Mouse (Mus musculus): ENCODE results near the gene Dctn2. TPM values are rescaled to one million over a fixed set of nuclear protein-coding genes. Genes with fewer than 3 reads are reported as not detected.
"Not testable (repeated sequence)": the region's sequence is repeated elsewhere in the genome, so short reads cannot be mapped to it uniquely, and the experiment has no call there.

The Dctn2 gene
- total RNA-seq, 2 experiments from 2014 or later, result 86.8 to 91.8 TPM

DNA sequence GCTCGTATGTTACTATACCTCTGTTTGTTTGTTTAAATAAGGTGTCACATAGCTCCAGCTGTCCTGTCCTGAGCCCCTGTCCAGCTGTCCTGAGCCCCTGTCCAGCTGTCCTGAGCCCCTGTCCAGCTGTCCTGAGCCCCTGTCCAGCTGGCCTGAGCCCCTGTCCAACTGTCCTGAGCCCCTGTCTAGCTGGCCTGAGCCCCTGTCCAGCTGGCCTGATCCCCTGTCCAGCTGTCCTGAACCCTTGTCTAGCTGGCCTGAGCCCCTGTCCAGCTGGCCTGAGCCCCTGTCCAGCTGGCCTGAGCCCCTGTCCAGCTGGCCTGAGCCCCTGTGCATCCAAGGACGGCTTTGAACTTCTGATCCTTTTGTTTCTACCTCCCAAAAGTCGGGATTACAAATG, 43.0 kb downstream of the Dctn2 start:
- intact Hi-C loops (cut with DNase I), result loop anchor here (2.0 kb wide), 1 partner anchor 16 kb away; no protein-coding TSS in a partner anchor
- not testable (repeated sequence) for DNase-seq

DNA sequence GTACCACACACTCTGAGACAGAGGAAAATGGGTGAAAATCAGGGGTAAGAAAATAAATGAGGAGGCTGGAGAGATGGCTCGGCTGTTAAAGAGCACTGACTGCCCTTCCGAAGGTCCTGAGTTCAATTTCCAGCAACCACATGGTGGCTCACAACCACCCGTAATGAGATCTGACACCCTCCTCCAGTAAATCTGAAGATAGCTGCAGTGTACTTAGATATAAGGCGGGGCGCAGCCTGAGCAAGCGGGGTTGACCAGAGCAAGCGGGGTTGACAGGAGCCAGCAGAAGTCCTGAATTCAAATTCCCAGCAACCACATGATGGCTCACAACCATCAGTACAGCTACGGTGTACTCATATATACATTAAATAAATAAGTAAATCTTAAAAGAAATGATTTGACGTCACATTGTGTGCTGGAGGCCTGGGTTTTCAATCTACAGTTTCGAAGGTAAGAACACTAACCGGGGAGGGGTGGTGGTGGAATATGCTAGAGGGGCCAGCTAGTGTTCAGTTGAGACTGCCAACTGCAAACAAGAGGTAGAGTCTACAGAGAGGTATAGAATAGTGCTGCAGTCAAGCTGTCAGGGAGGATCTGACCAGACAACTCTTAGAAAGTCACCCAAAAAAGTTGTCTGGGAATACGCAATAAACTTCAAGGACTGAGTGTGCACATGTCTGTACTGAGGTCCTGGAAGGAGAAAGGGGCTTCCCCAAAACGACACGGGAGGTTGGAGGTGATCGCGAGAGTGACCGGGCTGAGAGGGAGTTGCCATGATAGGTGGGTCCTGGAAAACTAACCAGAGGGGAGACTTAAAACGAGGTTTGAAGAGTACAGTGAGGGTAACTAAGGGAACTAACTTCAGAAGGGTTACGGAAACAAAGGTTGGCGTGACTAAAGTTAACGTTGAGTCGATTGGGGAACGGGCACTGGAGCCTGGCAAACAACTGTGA, 44.6 kb downstream of the Dctn2 start:
- intact Hi-C loops (cut with DNase I), result no loop called here
- DNase-seq, result no peak

DNA sequence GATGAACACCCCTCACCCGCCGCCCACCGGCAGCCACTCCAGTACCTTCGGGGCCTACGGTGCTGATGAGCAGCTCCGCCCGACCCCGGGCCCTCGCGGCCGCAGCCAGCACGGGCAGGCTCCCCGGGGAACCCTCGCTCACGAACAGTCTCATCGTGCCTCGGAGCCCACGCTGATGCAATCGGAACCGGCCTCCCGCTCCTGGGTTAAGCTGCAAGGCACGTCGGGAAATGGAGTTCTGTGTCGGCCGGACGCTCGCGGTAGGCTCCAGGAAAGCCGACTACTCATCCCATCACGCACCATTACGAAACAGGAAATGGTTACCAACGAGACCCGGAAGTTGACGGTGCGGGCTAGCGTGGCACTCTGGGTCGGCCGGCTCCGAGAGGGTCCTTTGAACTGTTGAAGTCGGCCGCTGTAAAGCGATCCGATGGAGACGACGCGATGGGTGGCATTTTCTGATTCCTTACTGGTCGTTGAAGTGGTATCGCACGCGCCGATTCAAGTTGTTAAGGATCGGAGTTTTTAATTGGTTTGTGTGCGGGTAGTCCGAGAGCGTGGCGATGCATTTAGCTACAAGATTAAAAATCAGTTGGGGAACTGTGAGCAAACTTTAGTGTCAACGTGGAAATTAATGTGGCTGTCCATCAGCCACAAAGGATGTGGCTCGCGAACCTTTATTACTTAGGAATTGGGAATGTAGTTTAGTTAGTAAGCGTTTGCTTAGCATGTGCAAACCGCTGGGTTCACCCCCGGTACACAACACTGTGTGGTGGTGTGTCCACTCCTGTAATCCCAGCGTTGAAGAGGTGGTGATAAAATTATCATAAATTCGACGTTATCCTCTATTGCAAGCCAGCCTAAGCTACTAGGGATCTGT, 45.5 kb downstream of the Dctn2 start, which contains the start of gene Mars:
Mars (minus strand) TSS at position 311 of the 880 bp plus-strand sequence.
- intact Hi-C loops (cut with DNase I), result no loop called here
- peak; percentile 88 to 90 for DNase-seq

DNA sequence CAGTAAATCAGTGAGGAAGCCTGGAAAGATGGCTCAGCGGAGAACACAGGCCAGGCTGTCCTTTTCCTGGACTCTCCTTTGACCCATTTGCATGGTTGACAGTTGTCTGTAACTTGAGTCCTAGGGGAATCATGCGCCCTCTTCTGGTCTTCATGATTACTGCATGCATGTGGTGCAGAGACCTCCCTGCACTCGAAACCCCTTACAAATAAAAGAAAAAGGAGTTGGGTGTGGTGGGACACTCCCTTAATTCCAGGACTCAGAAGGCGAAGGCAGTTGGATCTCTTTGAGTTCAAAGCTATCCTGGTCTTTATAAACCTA, 46.1 kb downstream of the Dctn2 start:
- intact Hi-C loops (cut with DNase I), result no loop called here
- DNase-seq, result peak; percentile 62 to 73

DNA sequence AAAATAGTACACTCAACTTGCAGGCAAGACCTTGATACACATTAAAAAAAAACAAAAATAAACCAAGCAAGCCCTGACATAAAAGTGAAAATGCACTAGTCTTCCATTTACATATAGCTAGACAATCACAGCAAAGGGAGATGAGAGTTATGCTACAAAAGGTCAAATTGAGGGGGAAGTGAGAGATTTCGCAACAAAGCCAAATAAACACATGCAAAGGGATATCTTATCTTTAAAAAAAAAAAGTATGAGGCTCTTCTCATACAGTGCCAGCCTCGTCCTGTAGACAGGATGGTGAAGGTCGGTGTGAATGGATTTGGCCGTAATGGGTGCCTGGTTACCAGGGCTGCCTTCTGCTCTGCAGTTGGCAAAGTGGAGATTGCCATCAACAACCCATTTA, 46.7 kb downstream of the Dctn2 start:
- no peak for DNase-seq
- intact Hi-C loops (cut with DNase I), result no loop called here

DNA sequence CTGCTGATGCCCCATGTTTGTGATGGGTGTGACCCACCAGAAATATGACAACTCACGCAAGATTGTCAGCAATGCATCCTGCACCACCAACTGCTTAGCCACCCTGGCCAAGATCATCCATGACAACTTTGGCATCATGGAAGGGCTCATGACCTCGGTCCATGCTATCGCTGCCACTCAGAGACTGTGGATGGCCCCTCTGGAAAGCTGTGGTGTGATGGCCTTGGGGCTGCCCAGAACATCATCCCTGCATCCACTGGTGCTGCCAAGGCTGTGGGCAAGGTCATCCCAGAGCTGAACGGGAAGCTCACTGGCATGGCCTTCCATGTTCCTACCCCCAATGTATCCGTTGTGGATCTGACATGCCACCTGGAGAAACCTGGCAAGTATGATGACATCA, 47.3 kb downstream of the Dctn2 start:
- DNase-seq; intact Hi-C loops (cut with DNase I): not testable (repeated sequence)

DNA sequence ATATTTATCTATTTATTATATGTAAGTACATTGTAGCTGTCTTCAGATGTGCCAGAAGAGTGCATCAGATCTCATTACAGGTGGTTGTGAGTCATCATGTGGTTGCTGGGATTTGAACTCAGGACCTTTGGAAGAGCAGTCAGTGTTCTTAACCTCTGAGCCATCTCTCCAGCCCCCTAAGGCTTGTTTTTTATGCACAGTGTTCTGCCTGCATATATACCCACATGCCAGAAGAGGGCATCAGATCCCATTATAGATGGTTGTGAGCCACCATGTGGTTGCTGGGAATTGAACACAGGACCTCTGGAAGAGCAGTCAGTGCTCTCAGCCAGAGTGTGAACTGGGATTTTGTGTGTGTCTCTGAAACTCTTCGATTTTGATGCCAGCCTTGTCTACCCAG, 48.8 kb downstream of the Dctn2 start:
- DNase-seq; intact Hi-C loops (cut with DNase I): not testable (repeated sequence)

DNA sequence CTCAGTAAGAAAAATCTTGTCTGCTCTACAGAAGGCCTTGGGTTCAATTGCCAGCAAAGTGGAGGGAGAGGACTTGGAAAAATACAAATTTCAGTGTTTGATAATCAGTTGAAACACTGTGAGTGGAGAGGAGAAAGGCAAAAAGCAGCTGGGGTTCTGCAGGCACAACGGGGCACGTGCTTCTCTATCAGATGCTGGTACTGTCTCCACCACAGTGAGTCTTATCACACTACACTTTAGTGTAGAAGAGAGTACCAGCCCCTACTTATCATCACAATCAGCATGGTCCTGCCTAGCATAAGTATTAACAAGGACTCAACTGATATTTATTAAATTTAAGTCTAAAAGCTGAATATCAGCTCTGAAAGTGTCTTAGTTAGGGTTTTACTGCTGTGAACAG, 51.1 kb downstream of the Dctn2 start:
- intact Hi-C loops (cut with DNase I), result no loop called here
- DNase-seq, result no peak

DNA sequence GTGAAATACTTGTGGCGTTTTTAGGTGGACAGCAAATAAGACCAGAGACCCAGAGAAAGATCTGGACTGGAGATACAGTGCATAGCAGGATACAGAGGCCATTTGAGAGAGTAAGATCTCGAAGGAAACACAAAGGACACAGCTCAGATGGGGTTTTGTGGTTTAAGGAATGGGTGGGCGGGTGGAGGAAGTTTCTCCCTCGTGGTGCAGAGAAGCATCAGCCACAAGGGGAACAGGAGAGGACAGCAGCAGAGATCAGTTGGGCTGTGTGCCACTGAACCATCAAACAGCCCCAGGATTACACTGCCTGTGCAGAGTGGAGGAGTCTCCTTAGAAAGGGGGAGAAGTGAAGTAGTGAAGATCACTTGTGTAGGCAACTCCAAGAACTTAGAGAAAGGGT, 51.8 kb downstream of the Dctn2 start:
- intact Hi-C loops (cut with DNase I), result no loop called here

DNA sequence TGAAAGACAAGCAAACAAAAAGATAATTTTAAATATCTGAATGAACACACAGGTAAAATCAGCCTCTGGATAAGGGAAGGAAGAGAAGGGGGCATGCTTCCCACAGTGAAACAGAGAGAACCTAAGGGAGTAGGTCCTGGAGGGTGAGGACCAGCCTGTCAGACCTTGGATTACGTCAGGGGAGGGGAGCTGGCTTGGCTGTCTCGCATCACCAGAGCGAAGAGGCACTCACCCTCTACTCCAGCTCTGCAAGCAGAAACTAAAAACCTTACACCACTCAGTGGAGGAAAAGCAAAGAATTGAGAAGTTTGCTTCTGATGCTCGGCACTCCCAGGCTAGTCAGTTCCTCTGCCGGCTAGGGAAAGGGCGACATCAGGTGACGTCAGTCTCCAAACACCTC, 53.8 kb downstream of the Dctn2 start:
- no peak for DNase-seq
- intact Hi-C loops (cut with DNase I), result loop anchor here (5.0 kb wide), 1 partner anchor 63 kb away; no protein-coding TSS in a partner anchor

More for the DNA sequence above, 51.8 kb downstream of the Dctn2 start:
- DNase-seq, result no peak

DNA sequence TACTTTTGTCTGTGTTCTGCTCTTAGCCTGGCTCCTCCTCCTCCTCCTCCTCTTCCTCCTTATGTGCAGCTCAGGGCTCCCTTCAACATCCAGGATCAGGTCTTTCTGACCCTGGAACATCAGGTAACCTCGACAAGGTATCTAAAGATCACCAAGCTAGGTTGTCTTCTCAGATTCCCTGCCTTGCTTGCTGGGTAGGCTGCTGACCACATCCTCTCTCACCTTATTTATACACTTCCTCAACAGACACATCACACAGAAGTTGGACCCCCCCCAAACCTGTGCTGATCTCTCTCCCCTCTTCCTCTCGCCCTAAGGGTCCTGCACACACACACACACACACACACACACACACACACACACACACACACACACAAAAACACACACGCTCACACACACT, 55.5 kb downstream of the Dctn2 start, which contains the start of gene Arhgap9:
Arhgap9 (plus strand) TSS at position 344 of the 400 bp plus-strand sequence.
- no peak for DNase-seq
- intact Hi-C loops (cut with DNase I), result loop anchor here (5.0 kb wide), 1 partner anchor 64 kb away; no protein-coding TSS in a partner anchor

DNA sequence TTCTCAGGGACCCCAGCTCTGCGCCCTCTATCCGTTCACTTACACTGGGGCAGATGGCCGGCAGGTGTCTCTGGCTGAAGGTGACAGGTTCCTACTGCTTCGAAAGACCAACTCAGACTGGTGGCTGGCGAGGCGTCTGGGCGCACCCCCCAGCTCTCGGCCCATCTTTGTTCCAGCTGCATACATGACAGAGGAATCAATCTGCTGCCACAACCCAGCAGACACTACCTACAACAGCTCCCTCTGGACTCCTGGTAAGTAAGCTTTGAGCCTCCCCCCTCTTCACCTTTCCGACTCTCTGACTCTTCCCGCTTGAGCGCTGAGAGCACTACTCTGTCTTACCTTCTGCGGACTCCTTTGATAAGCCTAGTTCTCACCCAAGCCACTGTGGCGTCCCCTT, 56.0 kb downstream of the Dctn2 start:
- intact Hi-C loops (cut with DNase I), result loop anchor here (5.0 kb wide), 1 partner anchor 65 kb away; no protein-coding TSS in a partner anchor
- DNase-seq, result no peak

DNA sequence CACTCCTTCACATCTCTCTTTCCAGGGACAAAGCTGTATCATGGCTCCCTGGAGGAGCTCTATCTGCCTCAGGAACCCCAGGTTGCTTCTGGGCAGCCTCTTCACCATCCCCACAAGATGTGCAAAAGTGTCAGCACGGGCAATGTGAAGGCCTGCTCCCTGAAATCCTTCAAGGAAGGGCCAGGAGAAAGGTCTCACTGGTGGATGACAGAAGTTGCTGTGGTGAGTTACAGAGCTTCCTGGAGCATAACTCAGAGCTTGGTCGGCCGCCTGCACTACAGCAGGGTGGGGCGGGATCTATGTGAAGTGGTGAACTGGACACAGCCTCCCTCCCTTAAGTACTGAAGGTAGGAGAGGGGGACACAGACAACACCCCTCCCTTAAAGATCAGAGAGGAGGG, 56.5 kb downstream of the Dctn2 start:
- intact Hi-C loops (cut with DNase I), result loop anchor here (5.0 kb wide), 1 partner anchor 65 kb away; no protein-coding TSS in a partner anchor

DNA sequence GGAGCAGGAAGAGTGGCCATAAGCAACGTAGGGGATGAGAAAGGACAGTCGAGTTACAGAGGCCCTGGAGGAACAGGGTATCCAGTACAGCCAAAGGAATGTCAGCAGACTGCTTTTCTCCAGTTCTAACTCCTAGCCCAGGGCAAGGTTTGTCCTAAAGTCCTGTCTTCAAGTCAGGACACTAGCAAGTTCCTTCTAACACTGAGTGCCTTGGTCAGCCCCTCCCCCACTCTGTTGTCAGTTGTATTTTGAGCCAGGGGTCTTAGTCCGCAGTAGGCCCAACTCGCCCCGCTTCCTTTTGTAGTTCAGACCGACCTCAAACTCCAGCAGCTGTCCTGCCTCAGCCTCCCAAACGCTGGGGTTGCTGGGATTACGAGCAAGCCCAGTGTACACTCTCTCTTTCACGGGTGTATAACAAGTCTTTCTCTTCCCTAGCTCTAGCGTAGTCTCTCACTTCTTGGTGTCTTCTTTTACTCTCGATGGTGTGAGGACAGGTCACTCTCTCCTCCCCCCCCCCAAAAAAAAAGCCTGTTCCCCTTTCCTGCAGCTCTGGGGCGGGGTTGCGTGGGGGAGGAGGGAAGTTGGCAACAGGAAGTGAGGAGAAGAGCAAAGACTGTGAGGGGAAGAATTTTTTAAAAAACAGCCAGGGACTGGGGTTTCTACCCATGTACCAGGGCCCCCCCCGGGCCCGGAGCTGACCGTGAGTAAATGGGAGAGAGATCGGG, 57.1 kb downstream of the Dctn2 start:
- intact Hi-C loops (cut with DNase I), result loop anchor here (5.0 kb wide), 1 partner anchor 66 kb away; no protein-coding TSS in a partner anchor
- no peak for DNase-seq

More for the DNA sequence above, 56.5 kb downstream of the Dctn2 start:
- no peak for DNase-seq

DNA sequence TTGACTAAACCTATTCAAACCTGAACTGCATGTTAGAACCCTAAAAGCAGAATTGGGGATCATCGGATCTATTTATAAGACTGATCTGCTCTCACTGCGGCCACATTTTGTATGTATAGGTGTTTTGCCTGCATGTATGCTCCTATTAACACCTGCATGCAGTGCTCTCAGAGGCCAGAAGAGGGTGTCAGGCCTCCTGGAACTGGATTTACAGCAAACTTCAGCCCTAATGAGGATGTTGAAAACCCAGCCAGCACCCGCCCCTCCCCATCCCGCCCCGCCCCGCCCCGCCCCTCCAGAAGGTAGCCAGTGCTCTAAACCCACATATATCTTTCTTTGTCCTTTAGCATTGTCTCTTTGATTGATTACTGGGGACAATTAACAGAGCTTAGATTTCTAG, 58.3 kb downstream of the Dctn2 start:
- intact Hi-C loops (cut with DNase I), result loop anchor here (5.0 kb wide), 1 partner anchor 67 kb away; no protein-coding TSS in a partner anchor
- DNase-seq, result no peak

DNA sequence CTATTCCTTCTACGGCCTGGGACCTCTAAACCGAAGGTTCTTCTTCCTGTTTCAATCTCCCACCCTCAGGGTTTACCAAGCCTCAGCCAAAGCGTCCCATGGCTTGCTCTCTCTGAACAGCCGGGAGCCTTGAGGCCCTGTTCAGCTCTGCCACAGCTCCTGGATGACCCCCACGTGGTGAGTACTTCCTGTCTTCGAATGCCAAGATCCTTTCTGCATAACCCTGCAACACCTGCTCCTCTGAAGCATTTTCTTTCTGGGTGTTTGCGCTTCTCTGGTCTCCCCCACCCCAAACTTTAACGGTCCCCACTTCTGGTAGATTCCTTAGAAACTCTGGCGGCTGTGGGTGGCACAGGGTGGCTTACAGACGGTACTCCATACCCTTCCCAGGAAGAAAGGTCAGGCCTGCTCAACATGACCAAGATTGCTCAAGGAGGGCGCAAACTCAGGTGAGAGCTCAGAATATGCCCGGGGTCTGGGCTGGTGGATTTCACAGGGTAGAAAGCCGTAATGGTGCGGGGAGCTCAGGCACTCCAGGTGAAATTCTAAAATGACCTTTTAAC, 59.4 kb downstream of the Dctn2 start:
- DNase-seq, result no peak
- intact Hi-C loops (cut with DNase I), result no loop called here

DNA sequence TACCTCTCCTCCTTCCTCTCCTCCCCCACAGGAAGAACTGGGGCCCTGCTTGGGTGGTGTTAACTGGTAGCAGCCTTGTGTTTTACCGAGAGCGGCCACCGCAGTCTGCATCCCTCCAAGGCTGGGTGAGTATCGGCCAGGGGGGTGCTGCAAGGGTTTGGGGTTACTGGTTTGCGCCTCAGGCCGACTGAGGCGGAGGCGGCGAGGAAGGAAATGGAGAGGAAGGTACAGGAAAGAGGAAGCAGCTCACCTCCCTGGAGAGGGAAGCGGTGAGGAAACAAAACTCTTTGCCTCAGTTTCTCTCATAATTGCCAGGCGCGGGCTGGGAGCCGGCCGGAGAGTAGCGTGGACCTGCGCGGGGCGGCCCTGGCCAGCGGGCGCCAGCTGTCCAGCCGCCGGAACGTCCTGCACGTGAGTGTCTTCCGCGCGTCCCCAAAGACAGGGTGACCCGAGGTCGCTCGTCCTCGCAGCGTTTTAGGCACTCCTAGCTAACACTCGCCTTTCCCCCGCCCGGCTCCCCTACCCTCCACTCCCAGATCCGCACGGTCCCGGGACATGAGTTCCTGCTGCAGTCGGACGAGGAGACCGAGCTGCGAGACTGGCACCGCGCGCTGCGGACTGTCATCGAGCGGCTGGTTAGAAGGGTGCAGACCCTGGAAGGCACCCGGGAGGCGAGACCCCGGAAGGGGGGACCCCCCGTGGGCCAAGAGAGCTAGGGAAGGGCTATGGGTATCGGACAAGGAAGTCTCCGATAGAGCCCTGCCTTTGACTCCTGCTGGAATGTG, 60.0 kb downstream of the Dctn2 start:
- no peak for DNase-seq
- intact Hi-C loops (cut with DNase I), result no loop called here

DNA sequence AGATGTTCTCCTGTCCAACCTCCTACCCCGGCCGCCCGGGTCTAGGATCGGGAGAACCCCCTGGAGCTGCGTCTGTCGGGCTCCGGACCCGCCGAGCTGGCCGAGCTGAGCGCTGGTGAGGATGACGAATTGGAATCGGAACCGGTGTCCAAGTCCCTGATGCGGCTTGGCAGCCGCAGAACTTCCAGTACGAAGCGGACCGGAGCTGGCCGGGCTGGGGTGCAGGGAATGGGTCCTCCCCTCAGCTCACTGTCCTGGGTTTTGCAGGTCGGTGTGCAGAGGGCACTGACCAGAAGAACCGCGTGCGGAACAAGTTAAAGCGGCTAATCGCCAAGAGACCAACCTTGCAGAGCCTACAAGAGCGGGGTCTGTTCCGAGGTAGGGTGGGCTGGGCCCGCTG, 60.7 kb downstream of the Dctn2 start:
- intact Hi-C loops (cut with DNase I), result no loop called here
- DNase-seq, result no peak

Data from gastrocnemius, postnatal 36 days (tissue).